Mouse (Mus musculus): ENCODE results near the gene Olfr24. TPM values are rescaled to one million over a fixed set of nuclear protein-coding genes. Genes with fewer than 3 reads are reported as not detected.

Olfr24 gene
- polyA plus RNA-seq, 1 experiment from 2014 or later: not detected

Other genes with a start within 250 kb of the Olfr24 start
- gene Muc16, start 89.5 kb downstream of the Olfr24 start, polyA plus RNA-seq (2015; fragmentation: Nextera tagmentation; extraction: Ambion mirVana): 3.5 and 3.8 TPM in 2 replicates
- gene Olfr828, start 55.5 kb upstream of the Olfr24 start, polyA plus RNA-seq (2015; fragmentation: Nextera tagmentation; extraction: Ambion mirVana): not detected in 2 replicates
- gene Olfr829, start 90.9 kb upstream of the Olfr24 start, polyA plus RNA-seq (2015; fragmentation: Nextera tagmentation; extraction: Ambion mirVana): not detected in 2 replicates
- gene Olfr830, start 110.7 kb upstream of the Olfr24 start, polyA plus RNA-seq (2015; fragmentation: Nextera tagmentation; extraction: Ambion mirVana): not detected in 2 replicates
- not detected in 2 replicates for gene Olfr832, start 173.1 kb upstream of the Olfr24 start, polyA plus RNA-seq (2015; fragmentation: Nextera tagmentation; extraction: Ambion mirVana)
- gene Olfr834, start 224.0 kb upstream of the Olfr24 start, polyA plus RNA-seq (2015; fragmentation: Nextera tagmentation; extraction: Ambion mirVana): not detected in 2 replicates